ENCODE assay signal across 21 mouse cellular contexts in genomic region chr5:16166868-16167267, GRCm38 (mm10).
DNase-seq lines count a peak whose midpoint lies in the region; ATAC-seq and TF ChIP-seq lines count a peak whose summit lies in the region.
"Had no signal": no experiment of that assay in that cellular context is flagged by ENCODE, and none has a peak within 500 bp of the region (broad histone marks: within the 10 kb centered on the region; RNA-seq: fewer than 3 reads in every experiment).

No protein-coding gene starts in this region.

- no peak overlapping the region for H3K27ac ChIP-seq in hindbrain, embryonic 13.5 days
- no peak overlapping the region for H3K27ac ChIP-seq in hindbrain, embryonic 14.5 days
- no peak overlapping the region for H3K27ac ChIP-seq in forebrain, embryonic 16.5 days (ENCODE audit: low read length)
- H3K27ac ChIP-seq in neural tube, embryonic 15.5 days (replicated peaks): no peak overlapping the region
- H3K27ac ChIP-seq in kidney, adult 2 months (ENCODE audit: insufficient read depth, low read depth, low read length): no peak overlapping the region
- H3K27ac ChIP-seq: embryonic facial prominence, embryonic 12.5 days; gastrocnemius, adult 2 months; kidney, postnatal 0 days; macrophage; stomach, postnatal 0 days had no signal

- DNase-seq in hindbrain, embryonic 14.5 days (ENCODE audit: low spot score): no peak
- peak; percentile 42 for DNase-seq in brain, embryonic 14.5 days (ENCODE audit: low read depth)
- DNase-seq in kidney, adult 2 months: no peak
- no peak for DNase-seq in frontal cortex, adult 2 months (ENCODE audit: extremely low spot score in 1 of 2, low spot score in 1 of 2)
- DNase-seq: adrenal gland, postnatal 36 days; B cell, adult 2 months; cerebellum, adult 11 months; gastrocnemius, adult 2 months; kidney, adult 18-20 months; right cerebral cortex, postnatal 14 days had no signal

- no peak for TF ChIP-seq POLR2A in brain, embryonic 14.5 days (IDR thresholded peaks at IDR 0.05; ENCODE audit: borderline replicate concordance, extremely low read depth, insufficient read depth, insufficient read length, poor library complexity, severe bottlenecking)
- no peak for TF ChIP-seq POLR2A in kidney, adult 2 months (IDR thresholded peaks at IDR 0.05; ENCODE audit: low read depth, low read length)

- H3K27me3 ChIP-seq in hindbrain, embryonic 13.5 days: no peaks in the 10 kb centered on the region
- no peaks in the 10 kb centered on the region for H3K27me3 ChIP-seq in hindbrain, embryonic 14.5 days (ENCODE audit: control insufficient read depth, insufficient read depth, low read length)
- H3K27me3 ChIP-seq in forebrain, embryonic 16.5 days (replicated peaks; ENCODE audit: control insufficient read depth, insufficient read depth, low read length): no peaks in the 10 kb centered on the region
- no peaks in the 10 kb centered on the region for H3K27me3 ChIP-seq in neural tube, embryonic 15.5 days (replicated peaks)
- no peaks in the 10 kb centered on the region for H3K27me3 ChIP-seq in kidney, adult 2 months (replicated peaks; ENCODE audit: control insufficient read depth, insufficient read depth, low read length)
- H3K27me3 ChIP-seq: CH12.LX; embryonic facial prominence, embryonic 12.5 days had no signal

- H3K9ac ChIP-seq in hindbrain, embryonic 13.5 days: no peak overlapping the region
- H3K9ac ChIP-seq in hindbrain, embryonic 14.5 days: no peak overlapping the region
- H3K9ac ChIP-seq in forebrain, embryonic 16.5 days (replicated peaks; ENCODE audit: low read depth, low read length): no peak overlapping the region
- no peak overlapping the region for H3K9ac ChIP-seq in neural tube, embryonic 15.5 days (replicated peaks)
- H3K9ac ChIP-seq: embryonic facial prominence, embryonic 12.5 days had no signal

- 0 out of 2 replicates have a peak, but pooled peaks have one; percentile 39 for ATAC-seq in hindbrain, embryonic 13.5 days (ENCODE audit: low FRiP score)
- no peak for ATAC-seq in hindbrain, embryonic 14.5 days (ENCODE audit: low FRiP score)
- ATAC-seq in forebrain, embryonic 16.5 days: peak; percentile 44; the same call in 1 of the 2 replicates
- peak; percentile 24; the same call in 1 of the 2 replicates for ATAC-seq in neural tube, embryonic 15.5 days (ENCODE audit: low FRiP score)
- ATAC-seq: inflammation-experienced regulatory T-cells, adult 6 months; Patski had no signal

- no peaks in the 10 kb centered on the region for H3K36me3 ChIP-seq in hindbrain, embryonic 13.5 days
- H3K36me3 ChIP-seq in hindbrain, embryonic 14.5 days (replicated peaks; ENCODE audit: control insufficient read depth, insufficient read depth): no peaks in the 10 kb centered on the region
- H3K36me3 ChIP-seq in forebrain, embryonic 16.5 days (ENCODE audit: control insufficient read depth, insufficient read depth): no peaks in the 10 kb centered on the region
- no peaks in the 10 kb centered on the region for H3K36me3 ChIP-seq in neural tube, embryonic 15.5 days
- H3K36me3 ChIP-seq in kidney, adult 2 months (ENCODE audit: control insufficient read depth, insufficient read depth, low read length): no peaks in the 10 kb centered on the region
- H3K36me3 ChIP-seq: embryonic facial prominence, embryonic 12.5 days; G1E had no signal

- H3K4me2 ChIP-seq in hindbrain, embryonic 13.5 days: no peak overlapping the region
- H3K4me2 ChIP-seq in hindbrain, embryonic 14.5 days (replicated peaks): no peak overlapping the region
- H3K4me2 ChIP-seq in forebrain, embryonic 16.5 days (ENCODE audit: low read length): no peak overlapping the region
- no peak overlapping the region for H3K4me2 ChIP-seq in neural tube, embryonic 15.5 days
- H3K4me2 ChIP-seq: embryonic facial prominence, embryonic 12.5 days had no signal

- H3K4me3 ChIP-seq in hindbrain, embryonic 13.5 days: no peak overlapping the region
- H3K4me3 ChIP-seq in hindbrain, embryonic 14.5 days (replicated peaks; ENCODE audit: low read length): no peak overlapping the region
- no peak overlapping the region for H3K4me3 ChIP-seq in forebrain, embryonic 16.5 days (replicated peaks; ENCODE audit: low read length)
- no peak overlapping the region for H3K4me3 ChIP-seq in neural tube, embryonic 15.5 days (replicated peaks)
- H3K4me3 ChIP-seq in kidney, adult 2 months (ENCODE audit: insufficient read depth, low read depth, low read length): no peak overlapping the region
- H3K4me3 ChIP-seq: embryonic facial prominence, embryonic 12.5 days; gastrocnemius, adult 2 months had no signal

- 45% methylated on average over 1 of the region's 1 CpGs for WGBS in hindbrain, embryonic 13.5 days
- WGBS in hindbrain, embryonic 14.5 days: 40% methylated on average over 1 of the region's 1 CpGs
- WGBS in forebrain, embryonic 16.5 days: 22% methylated on average over 1 of the region's 1 CpGs
- 44% methylated on average over 1 of the region's 1 CpGs for WGBS in neural tube, embryonic 15.5 days
- WGBS in kidney, adult 2 months: 85% methylated on average over 1 of the region's 1 CpGs

- H3K9me3 ChIP-seq in hindbrain, embryonic 13.5 days: no peaks in the 10 kb centered on the region
- no peaks in the 10 kb centered on the region for H3K9me3 ChIP-seq in hindbrain, embryonic 14.5 days (ENCODE audit: control insufficient read depth, low read length)
- H3K9me3 ChIP-seq in forebrain, embryonic 16.5 days (ENCODE audit: control insufficient read depth, low read length): no peaks in the 10 kb centered on the region
- H3K9me3 ChIP-seq in neural tube, embryonic 15.5 days (replicated peaks): no peaks in the 10 kb centered on the region
- H3K9me3 ChIP-seq: embryonic facial prominence, embryonic 12.5 days; G1E had no signal

- H3K4me1 ChIP-seq in hindbrain, embryonic 13.5 days (replicated peaks): peaks cover 5% of the 10 kb centered on the region
- H3K4me1 ChIP-seq in hindbrain, embryonic 14.5 days (replicated peaks; ENCODE audit: control insufficient read depth, insufficient read depth, low read length): peaks cover 8% of the 10 kb centered on the region
- H3K4me1 ChIP-seq in forebrain, embryonic 16.5 days (replicated peaks; ENCODE audit: control insufficient read depth, insufficient read depth, low read length): peaks cover 5% of the 10 kb centered on the region
- H3K4me1 ChIP-seq in neural tube, embryonic 15.5 days: peaks cover 7% of the 10 kb centered on the region
- H3K4me1 ChIP-seq in kidney, adult 2 months (ENCODE audit: control insufficient read depth, insufficient read depth, low read length): no peaks in the 10 kb centered on the region
- H3K4me1 ChIP-seq: embryonic facial prominence, embryonic 12.5 days had no signal

- TF ChIP-seq CTCF in brain, embryonic 14.5 days (IDR thresholded peaks at IDR 0.05; ENCODE audit: borderline replicate concordance, extremely low read depth, insufficient read depth, insufficient read length): no peak
- no peak for TF ChIP-seq CTCF in kidney, adult 2 months (conservative IDR thresholded peaks at IDR 0.05; ENCODE audit: insufficient read depth, insufficient read length, low read depth, low read length)
